Mouse (Mus musculus): ENCODE results near the gene Gm21987. TPM values are rescaled to one million over a fixed set of nuclear protein-coding genes. Genes with fewer than 3 reads are reported as not detected.

Gene Gm21987
- not detected in 2 replicates for polyA plus RNA-seq (2012; rRNA removed)

DNA sequence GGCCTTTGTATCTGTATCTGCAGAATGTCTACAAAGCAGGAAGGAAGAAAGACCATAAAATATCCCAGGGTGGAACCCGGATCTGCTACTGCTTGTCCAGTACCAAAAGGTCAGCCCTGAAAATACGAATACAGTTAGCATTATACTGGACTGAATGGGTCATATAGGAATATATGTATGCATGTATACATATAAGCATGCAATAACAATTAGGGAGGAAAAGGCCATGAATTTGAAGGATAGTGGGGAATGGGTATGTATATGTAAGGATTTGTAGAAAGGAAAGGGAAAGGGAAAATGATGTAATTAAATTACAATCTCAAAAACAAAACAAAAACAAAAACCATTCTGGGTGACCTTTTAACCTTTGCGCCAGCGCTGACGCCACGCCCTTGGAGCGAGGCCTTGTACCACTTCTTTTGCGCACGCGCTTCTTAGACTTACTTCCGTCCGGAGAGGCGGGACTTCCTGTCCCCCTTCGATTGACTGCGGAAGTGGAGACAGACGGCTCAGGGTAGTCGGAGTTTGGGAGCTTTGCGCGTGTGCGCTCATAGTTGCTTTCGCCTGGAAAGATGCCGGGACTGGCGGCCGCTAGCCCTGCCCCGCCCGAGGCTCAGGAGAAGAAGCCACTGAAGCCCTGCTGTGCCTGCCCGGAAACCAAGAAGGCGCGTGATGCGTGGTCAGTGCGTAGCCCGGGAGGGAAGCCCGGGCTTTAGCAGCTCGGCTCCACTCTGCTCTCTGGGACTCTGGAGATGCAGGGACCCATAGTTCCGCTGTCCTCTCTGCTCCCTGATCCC is at the start of gene Gm21987, which contains the start of gene Cox17:
Gm21987 (plus strand) TSS at position 512 of the 797 bp plus-strand sequence.
Cox17 (plus strand) TSS at position 463 of the 797 bp plus-strand sequence.
- TF ChIP-seq CTCF (IDR thresholded peaks at IDR 0.05; ENCODE audit: borderline replicate concordance, control insufficient read depth, extremely low read depth, insufficient read depth, low read length, poor library complexity) (0 out of 2 replicates have a peak, but pooled peaks have one; percentile 15), POLR2A (IDR thresholded peaks at IDR 0.05; ENCODE audit: control insufficient read depth, extremely low read depth, insufficient read depth, low read length, poor library complexity) (peak; percentile 82)
- Histone ChIP-seq H3K4me3 (ENCODE audit: control insufficient read depth, insufficient read depth, low read length) (peak within 1 kb of the TSS; percentile 85), H3K4me1 (replicated peaks; ENCODE audit: control insufficient read depth, insufficient read depth, low read length) (peaks cover 2% of the 10 kb centered on the region), H3K27ac (ENCODE audit: control insufficient read depth, insufficient read depth, low read length) (0 out of 2 replicates have a peak within 1 kb of the TSS, but pooled peaks have one; percentile 2), H3K36me3 (ENCODE audit: control insufficient read depth, insufficient read depth, low read length) (peaks cover 25% of the 10 kb centered on the region), H3K27me3 (ENCODE audit: control insufficient read depth, insufficient read depth, low read length) (no peaks in the 10 kb centered on the region)
- WGBS, result 3% methylated on average over 35 of the region's 35 CpGs
- peak; percentile 91 for DNase-seq

DNA sequence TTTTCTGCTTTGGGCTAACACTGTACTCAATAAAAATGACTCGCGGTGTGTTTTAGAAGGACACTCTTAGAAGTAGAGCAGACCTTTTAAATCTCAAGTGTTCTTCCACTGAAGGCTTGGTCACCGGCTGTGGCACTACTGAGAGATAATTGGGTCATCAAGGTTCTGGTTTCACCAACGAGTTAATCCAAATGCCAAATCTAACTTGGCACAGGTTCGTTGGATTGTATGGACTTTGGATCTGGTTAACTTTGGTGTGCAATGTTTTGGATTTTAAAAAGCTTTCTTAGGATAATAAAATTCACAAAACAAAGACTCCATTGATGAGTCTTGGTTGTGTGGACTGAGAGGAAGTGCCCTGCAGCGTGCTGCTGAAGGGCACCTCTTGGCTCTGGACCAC is 48.4 kb upstream of the Gm21987 start:
- no peaks in the 10 kb centered on the region for H3K4me1 ChIP-seq (replicated peaks; ENCODE audit: control insufficient read depth, insufficient read depth, low read length)
- H3K4me3 ChIP-seq (ENCODE audit: control insufficient read depth, insufficient read depth, low read length), result no peak overlapping the region
- DNase-seq, result no peak
- H3K27ac ChIP-seq (ENCODE audit: control insufficient read depth, insufficient read depth, low read length), result no peak overlapping the region
- TF ChIP-seq POLR2A (IDR thresholded peaks at IDR 0.05; ENCODE audit: control insufficient read depth, extremely low read depth, insufficient read depth, low read length, poor library complexity) (no peak), CTCF (IDR thresholded peaks at IDR 0.05; ENCODE audit: borderline replicate concordance, control insufficient read depth, extremely low read depth, insufficient read depth, low read length, poor library complexity) (no peak)
- no peaks in the 10 kb centered on the region for H3K27me3 ChIP-seq (ENCODE audit: control insufficient read depth, insufficient read depth, low read length)
- H3K36me3 ChIP-seq (ENCODE audit: control insufficient read depth, insufficient read depth, low read length), result no peaks in the 10 kb centered on the region
- 95% methylated on average over 6 of the region's 6 CpGs for WGBS

DNA sequence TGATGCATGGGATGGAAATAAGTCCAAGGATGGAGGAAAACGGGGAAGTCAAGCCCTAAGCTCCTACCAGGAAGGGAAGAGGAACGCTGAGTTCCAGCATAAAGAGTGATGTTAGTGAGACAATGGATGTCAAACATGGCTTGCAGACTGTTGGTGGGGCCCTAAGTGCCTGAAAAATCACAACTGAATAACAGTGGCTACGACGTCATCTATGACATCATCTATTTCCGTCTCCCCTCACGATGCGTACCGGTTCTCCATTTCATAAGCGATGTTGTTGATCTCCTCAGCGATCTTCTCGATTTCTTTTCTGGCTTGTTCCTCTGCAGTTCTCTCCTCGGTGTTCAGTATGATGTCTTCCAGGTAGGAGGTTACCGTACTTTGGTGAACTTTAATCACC is 44.5 kb upstream of the Gm21987 start:
- Histone ChIP-seq H3K27ac (ENCODE audit: control insufficient read depth, insufficient read depth, low read length) (no peak overlapping the region), H3K36me3 (ENCODE audit: control insufficient read depth, insufficient read depth, low read length) (no peaks in the 10 kb centered on the region), H3K27me3 (ENCODE audit: control insufficient read depth, insufficient read depth, low read length) (no peaks in the 10 kb centered on the region), H3K4me1 (replicated peaks; ENCODE audit: control insufficient read depth, insufficient read depth, low read length) (no peaks in the 10 kb centered on the region), H3K4me3 (ENCODE audit: control insufficient read depth, insufficient read depth, low read length) (no peak overlapping the region)
- 92% methylated on average over 13 of the region's 13 CpGs for WGBS
- TF ChIP-seq CTCF (IDR thresholded peaks at IDR 0.05; ENCODE audit: borderline replicate concordance, control insufficient read depth, extremely low read depth, insufficient read depth, low read length, poor library complexity) (no peak), POLR2A (IDR thresholded peaks at IDR 0.05; ENCODE audit: control insufficient read depth, extremely low read depth, insufficient read depth, low read length, poor library complexity) (no peak)
- DNase-seq, result no peak

DNA sequence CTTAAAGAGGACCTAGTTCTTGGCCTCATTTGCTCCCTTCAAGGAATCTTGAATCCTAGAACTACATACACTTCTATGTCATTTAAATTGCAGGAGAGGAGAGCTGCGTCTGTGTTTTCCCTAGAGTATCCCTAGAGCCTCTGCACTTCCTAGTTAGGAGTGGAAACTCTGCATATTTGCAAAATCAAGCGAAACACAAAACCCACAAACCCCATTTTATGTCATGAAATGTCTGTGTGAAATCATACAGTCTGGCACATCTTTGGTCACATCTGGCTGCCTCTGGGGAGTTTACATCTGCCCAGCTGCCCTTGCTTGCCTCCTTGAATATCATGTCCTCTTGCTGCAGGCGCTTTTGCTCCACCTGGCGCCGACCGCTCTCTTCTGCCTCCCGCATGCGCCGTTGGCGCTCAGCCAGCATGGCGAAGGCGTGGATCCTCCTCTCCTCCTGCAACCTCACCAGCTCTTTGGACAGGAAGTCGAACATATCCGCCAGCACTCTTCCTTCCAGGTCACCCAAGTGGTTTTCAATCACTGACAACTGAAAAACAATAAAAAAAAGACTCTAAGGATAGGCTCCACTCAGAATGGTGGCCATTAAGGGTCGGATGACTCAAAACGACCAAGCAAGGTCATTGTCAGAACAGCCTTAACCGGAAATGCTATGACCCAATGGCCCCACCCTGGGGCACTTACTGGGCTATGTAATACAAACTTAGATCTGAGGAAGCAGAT is 42.2 kb upstream of the Gm21987 start:
- 83% methylated on average over 17 of the region's 17 CpGs for WGBS
- no peaks in the 10 kb centered on the region for H3K27me3 ChIP-seq (ENCODE audit: control insufficient read depth, insufficient read depth, low read length)
- H3K36me3 ChIP-seq (ENCODE audit: control insufficient read depth, insufficient read depth, low read length), result no peaks in the 10 kb centered on the region
- no peaks in the 10 kb centered on the region for H3K4me1 ChIP-seq (replicated peaks; ENCODE audit: control insufficient read depth, insufficient read depth, low read length)
- H3K27ac ChIP-seq (ENCODE audit: control insufficient read depth, insufficient read depth, low read length), result no peak overlapping the region
- DNase-seq, result no peak
- TF ChIP-seq POLR2A (IDR thresholded peaks at IDR 0.05; ENCODE audit: control insufficient read depth, extremely low read depth, insufficient read depth, low read length, poor library complexity) (no peak), CTCF (IDR thresholded peaks at IDR 0.05; ENCODE audit: borderline replicate concordance, control insufficient read depth, extremely low read depth, insufficient read depth, low read length, poor library complexity) (no peak)
- no peak overlapping the region for H3K4me3 ChIP-seq (ENCODE audit: control insufficient read depth, insufficient read depth, low read length)

DNA sequence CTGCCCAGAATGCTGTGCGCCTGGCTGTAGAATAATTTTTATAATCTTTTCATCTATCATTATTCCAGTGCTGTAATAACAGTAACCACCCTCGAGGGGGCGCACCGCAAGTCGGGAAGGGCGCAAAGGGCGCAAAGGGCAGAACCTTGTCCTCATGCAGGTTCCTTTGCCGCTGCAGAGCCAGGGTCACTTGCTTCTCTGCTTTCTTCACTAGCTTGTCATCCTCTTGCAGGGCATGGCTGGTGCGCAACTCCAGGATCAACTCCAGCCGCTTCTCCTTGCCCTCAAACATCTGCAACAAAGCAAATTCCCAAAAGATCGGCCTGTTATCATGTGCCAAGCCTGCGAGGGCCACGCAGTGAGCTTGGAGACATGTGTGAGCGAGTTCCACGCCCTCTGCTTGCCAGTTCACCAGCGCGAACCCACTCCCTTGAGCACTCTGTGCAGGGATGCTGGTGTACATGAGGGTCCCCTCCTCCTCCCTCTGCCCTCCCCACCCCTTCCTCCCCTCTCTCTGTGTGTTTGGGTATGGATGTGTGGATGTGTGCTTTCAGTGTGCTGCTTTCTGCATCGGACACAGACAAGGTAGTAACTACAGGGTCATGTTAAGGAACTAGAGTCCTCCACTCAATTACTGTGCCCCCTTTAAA is 40.1 kb upstream of the Gm21987 start:
- H3K27ac ChIP-seq (ENCODE audit: control insufficient read depth, insufficient read depth, low read length), result no peak overlapping the region
- WGBS, result 75% methylated on average over 18 of the region's 18 CpGs
- no peaks in the 10 kb centered on the region for H3K4me1 ChIP-seq (replicated peaks; ENCODE audit: control insufficient read depth, insufficient read depth, low read length)
- H3K4me3 ChIP-seq (ENCODE audit: control insufficient read depth, insufficient read depth, low read length), result no peak overlapping the region
- no peaks in the 10 kb centered on the region for H3K27me3 ChIP-seq (ENCODE audit: control insufficient read depth, insufficient read depth, low read length)
- TF ChIP-seq POLR2A (IDR thresholded peaks at IDR 0.05; ENCODE audit: control insufficient read depth, extremely low read depth, insufficient read depth, low read length, poor library complexity), result no peak
- 0 out of 2 replicates have a peak, but pooled peaks have one; percentile 27 for TF ChIP-seq CTCF (IDR thresholded peaks at IDR 0.05; ENCODE audit: borderline replicate concordance, control insufficient read depth, extremely low read depth, insufficient read depth, low read length, poor library complexity)
- H3K36me3 ChIP-seq (ENCODE audit: control insufficient read depth, insufficient read depth, low read length), result no peaks in the 10 kb centered on the region
- DNase-seq, result peak; percentile 11

DNA sequence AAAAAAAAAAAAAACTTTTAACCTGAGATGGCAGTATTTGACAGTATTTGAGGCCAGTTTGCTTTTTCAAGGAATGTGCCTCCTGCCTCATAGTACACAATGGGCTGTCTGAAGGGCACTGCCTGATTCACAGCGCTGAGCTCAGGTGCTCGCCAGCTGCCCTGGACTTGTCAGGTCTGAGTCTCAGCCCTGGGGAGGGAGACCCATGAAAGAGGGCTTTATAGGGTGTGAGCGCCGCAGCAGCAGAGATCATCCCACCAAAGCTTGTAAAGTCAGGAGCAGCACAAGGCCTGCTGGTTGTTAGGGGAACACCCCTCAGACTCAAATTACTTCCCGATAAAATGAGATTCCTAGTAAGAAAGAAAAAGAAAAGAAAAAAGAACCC is 39.6 kb upstream of the Gm21987 start:
- TF ChIP-seq POLR2A (IDR thresholded peaks at IDR 0.05; ENCODE audit: control insufficient read depth, extremely low read depth, insufficient read depth, low read length, poor library complexity) (no peak), CTCF (IDR thresholded peaks at IDR 0.05; ENCODE audit: borderline replicate concordance, control insufficient read depth, extremely low read depth, insufficient read depth, low read length, poor library complexity) (no peak)
- DNase-seq, result no peak
- H3K4me3 ChIP-seq (ENCODE audit: control insufficient read depth, insufficient read depth, low read length), result no peak overlapping the region
- no peaks in the 10 kb centered on the region for H3K4me1 ChIP-seq (replicated peaks; ENCODE audit: control insufficient read depth, insufficient read depth, low read length)
- WGBS, result 63% methylated on average over 5 of the region's 5 CpGs
- H3K27me3 ChIP-seq (ENCODE audit: control insufficient read depth, insufficient read depth, low read length), result no peaks in the 10 kb centered on the region
- H3K27ac ChIP-seq (ENCODE audit: control insufficient read depth, insufficient read depth, low read length), result no peak overlapping the region
- no peaks in the 10 kb centered on the region for H3K36me3 ChIP-seq (ENCODE audit: control insufficient read depth, insufficient read depth, low read length)
